Mouse (Mus musculus) neutrophil, adult 59 days (primary cell): ENCODE data around the gene Vmn1r69. TPM values are rescaled to one million over a fixed set of nuclear protein-coding genes. Genes with fewer than 3 reads are reported as not detected.

Source experiments
- total RNA-seq, 2 experiments: library from RNA; stranded (reverse); gene quantifications; 1 replicate in 1 of 2; 2 replicates in 1 of 2; pipeline ENCODE4 v1.2.4; 2023

Vmn1r69 gene
- not detected for total RNA-seq

GRCm38 (mm10) chr7:10613559-10613958 lies at the start of gene Vmn1r69:
Gene Vmn1r69, minus strand, starts transcription at chr7:10613659.

GRCm38 (mm10) chr7:10631232-10631631 lies 17.8 kb upstream of the Vmn1r69 start, which contains the start of gene Vmn1r70:
Gene Vmn1r70, plus strand, starts transcription at chr7:10631532.

GRCm38 (mm10) chr7:10558385-10558784 lies 55.1 kb downstream of the Vmn1r69 start, which contains the start of gene Vmn1r68:
Gene Vmn1r68, minus strand, starts transcription at chr7:10558485.

Other genes with a start within 250 kb of the Vmn1r69 start
- not detected for gene Vmn1r67, start 170.3 kb downstream of the Vmn1r69 start, total RNA-seq
- gene Zik1, start 118.3 kb downstream of the Vmn1r69 start, total RNA-seq: under 1 TPM; 0.31 to 0.49 TPM
- gene Vmn1r68, start 55.2 kb downstream of the Vmn1r69 start, total RNA-seq: not detected
- gene Vmn1r70, start 17.9 kb upstream of the Vmn1r69 start, total RNA-seq: not detected
- gene Nlrp4b, start 74.1 kb upstream of the Vmn1r69 start, total RNA-seq: not detected
- gene Vmn1r71, start 140.7 kb upstream of the Vmn1r69 start, total RNA-seq: not detected